Mouse (Mus musculus) small intestine, adult 2 months (tissue): ENCODE results near the gene Anxa8.

ENCODE experiments used
- CTCF ChIP-seq: fragments of 200-500 bp; IDR thresholded peaks from 2 replicates; pipeline ENCODE4 v1.5.1; 2012; ENCODE audit warnings: low read depth, mild to moderate bottlenecking, control low read depth, inconsistent platforms, low read length, moderate library complexity, mixed read lengths; ENCODE audit not compliant: insufficient replicate concordance, insufficient read length; ENCODE audit errors: extremely low read depth
- POLR2A ChIP-seq: fragments of 200-500 bp; IDR thresholded peaks from 2 replicates; pipeline ENCODE4 v1.6.1; 2012; ENCODE audit warnings: low read depth, mild to moderate bottlenecking, control low read depth, inconsistent platforms, low read length, moderate library complexity

- TF ChIP-seq POLR2A: no peak
- TF ChIP-seq CTCF: no peak
Observed at GRCm38 (mm10) chr14:34085731-34086130, at the start of gene Anxa8.
